Mouse (Mus musculus): ENCODE data around the gene Ptk6.

GRCm38 (mm10) chr2:181237251-181238014, 34.8 kb upstream of the Ptk6 start:
- TF ChIP-seq POLR2A (IDR thresholded peaks at IDR 0.05; ENCODE audit: extremely low read depth, insufficient read depth, low read length) (no peak), CTCF (IDR thresholded peaks at IDR 0.05; ENCODE audit: extremely low read depth, insufficient read depth, low read length) (no peak)

All from cortical plate, adult 2 months (tissue).